In genomic region chr16:72664806-72665205, GRCm38 (mm10) we compare ENCODE assay signal across 8 mouse cellular contexts.
DNase-seq lines count a peak whose midpoint lies in the region; ATAC-seq and TF ChIP-seq lines count a peak whose summit lies in the region.

No protein-coding gene starts in this region.

- H3K9ac ChIP-seq in limb, embryonic 11.5 days (ENCODE audit: low read length) = peak overlapping the region; percentile 74
- peak overlapping the region; percentile 85 for H3K9ac ChIP-seq in neural tube, embryonic 13.5 days

- WGBS in kidney, adult 2 months = 77% methylated on average over 4 of the region's 4 CpGs
- WGBS in limb, embryonic 11.5 days = 7% methylated on average over 4 of the region's 4 CpGs
- 14% methylated on average over 4 of the region's 4 CpGs for WGBS in neural tube, embryonic 13.5 days

- no peaks in the 10 kb centered on the region for H3K36me3 ChIP-seq in kidney, adult 2 months (ENCODE audit: control insufficient read depth, insufficient read depth, low read length)
- no peaks in the 10 kb centered on the region for H3K36me3 ChIP-seq in limb, embryonic 11.5 days (ENCODE audit: control insufficient read depth, insufficient read depth, low read length)
- H3K36me3 ChIP-seq in neural tube, embryonic 13.5 days = no peaks in the 10 kb centered on the region

- no peak for TF ChIP-seq POLR2A in kidney, adult 2 months (IDR thresholded peaks at IDR 0.05; ENCODE audit: low read depth, low read length)
- TF ChIP-seq POLR2A in embryonic fibroblast, embryonic 13.5 days (IDR thresholded peaks at IDR 0.05; ENCODE audit: low read depth, low read length) = no peak

- H3K27me3 ChIP-seq in kidney, adult 2 months (replicated peaks; ENCODE audit: control insufficient read depth, insufficient read depth, low read length) = no peaks in the 10 kb centered on the region
- no peaks in the 10 kb centered on the region for H3K27me3 ChIP-seq in limb, embryonic 11.5 days (ENCODE audit: control insufficient read depth, insufficient read depth, low read length)
- H3K27me3 ChIP-seq in neural tube, embryonic 13.5 days = no peaks in the 10 kb centered on the region

- no peak for TF ChIP-seq CTCF in kidney, adult 2 months (conservative IDR thresholded peaks at IDR 0.05; ENCODE audit: insufficient read depth, insufficient read length, low read depth, low read length)
- TF ChIP-seq CTCF in embryonic fibroblast, embryonic 13.5 days (IDR thresholded peaks at IDR 0.05; ENCODE audit: borderline replicate concordance, insufficient read depth, low read length) = no peak

- H3K4me2 ChIP-seq in limb, embryonic 11.5 days (ENCODE audit: low read depth, severe bottlenecking) = peak overlapping the region; percentile 67
- peak overlapping the region; percentile 82 for H3K4me2 ChIP-seq in neural tube, embryonic 13.5 days

- no peak overlapping the region for H3K27ac ChIP-seq in kidney, adult 2 months (ENCODE audit: insufficient read depth, low read depth, low read length)
- H3K27ac ChIP-seq in embryonic fibroblast, embryonic 13.5 days (ENCODE audit: insufficient read depth, low read length) = peak overlapping the region; percentile 35
- no peak overlapping the region for H3K27ac ChIP-seq in limb, embryonic 11.5 days (replicated peaks; ENCODE audit: low read depth, low read length)
- H3K27ac ChIP-seq in neural tube, embryonic 13.5 days (replicated peaks) = no peak overlapping the region

- ATAC-seq in limb, embryonic 11.5 days (ENCODE audit: insufficient number of reproducible peaks, low FRiP score, low TSS enrichment, low read depth) = no peak
- no peak for ATAC-seq in neural tube, embryonic 13.5 days (ENCODE audit: low read depth)

- H3K4me3 ChIP-seq in kidney, adult 2 months (ENCODE audit: insufficient read depth, low read depth, low read length) = no peak overlapping the region
- peak overlapping the region; percentile 49 for H3K4me3 ChIP-seq in embryonic fibroblast, embryonic 13.5 days (ENCODE audit: insufficient read depth, low read length)
- peak overlapping the region; percentile 79 for H3K4me3 ChIP-seq in limb, embryonic 11.5 days (ENCODE audit: low read depth, low read length)
- peak overlapping the region; percentile 82 for H3K4me3 ChIP-seq in neural tube, embryonic 13.5 days

- no peaks in the 10 kb centered on the region for H3K4me1 ChIP-seq in kidney, adult 2 months (ENCODE audit: control insufficient read depth, insufficient read depth, low read length)
- H3K4me1 ChIP-seq in embryonic fibroblast, embryonic 13.5 days (ENCODE audit: control insufficient read depth, insufficient read depth, low read length) = no peaks in the 10 kb centered on the region
- peaks cover 11% of the 10 kb centered on the region; the same call in 1 of the 2 replicates for H3K4me1 ChIP-seq in limb, embryonic 11.5 days (ENCODE audit: control insufficient read depth, insufficient read depth, low read length)
- H3K4me1 ChIP-seq in neural tube, embryonic 13.5 days (replicated peaks) = peaks cover 46% of the 10 kb centered on the region

- DNase-seq in kidney, postnatal 4 days = peak; percentile 18 to 27
- no peak for DNase-seq in kidney, adult 2 months
- peak; percentile 55 for DNase-seq in limb, embryonic 11.5 days (ENCODE audit: low spot score)
- DNase-seq in cerebellum, adult 8-10 months = no peak
- no peak for DNase-seq in thymus, postnatal 14 days
- DNase-seq in adrenal gland, postnatal 10 days = no peak

- H3K9me3 ChIP-seq in limb, embryonic 11.5 days (ENCODE audit: control insufficient read depth, low read length) = no peaks in the 10 kb centered on the region
- H3K9me3 ChIP-seq in neural tube, embryonic 13.5 days = no peaks in the 10 kb centered on the region

Comparison
In these comparisons a context has a peak if more than half of its experiments do, and no peak if none do; other contexts are left out.
1. DNase-seq: peak in kidney, postnatal 4 days (2 of 2) and limb, embryonic 11.5 days (single experiment); none in kidney, adult 2 months (single experiment), cerebellum, adult 8-10 months (single experiment), thymus, postnatal 14 days (single experiment) and adrenal gland, postnatal 10 days (single experiment).